Mouse (Mus musculus) hindbrain, embryonic 15.5 days (tissue): ENCODE results near the gene Gng13. TPM values are rescaled to one million over a fixed set of nuclear protein-coding genes. Genes with fewer than 3 reads are reported as not detected.

ENCODE experiments used
- ATAC-seq: fragments of 200-750 bp; cut with Nextera tagmentation; 2 replicates; pipeline ENCODE4 v1.8.0; 2017; ENCODE audit warnings: low read depth, moderate number of reproducible peaks, moderate TSS enrichment; ENCODE audit not compliant: low FRiP score
- H3K27ac ChIP-seq: fragments of 300-500 bp; sonication (generic); replicated peaks from 2 replicates; pipeline ENCODE4 v1.5.1; 2015; ENCODE audit warnings: mild to moderate bottlenecking, inconsistent platforms
- H3K27me3 ChIP-seq: fragments of 300-500 bp; sonication (generic); 2 replicates; pipeline ENCODE4 v1.6.1; 2015; ENCODE audit warnings: control low read depth, inconsistent platforms
- H3K36me3 ChIP-seq: fragments of 300-500 bp; sonication (generic); 2 replicates; pipeline ENCODE4 v1.6.1; 2015; ENCODE audit warnings: control low read depth, inconsistent platforms
- H3K4me1 ChIP-seq: fragments of 300-500 bp; sonication (generic); replicated peaks from 2 replicates; pipeline ENCODE4 v1.6.1; 2015; ENCODE audit warnings: control low read depth, inconsistent platforms
- H3K4me2 ChIP-seq: fragments of 300-500 bp; sonication (generic); 2 replicates; pipeline ENCODE4 v1.6.1; 2015; ENCODE audit warnings: moderate library complexity, mild to moderate bottlenecking, inconsistent platforms
- H3K4me3 ChIP-seq: fragments of 300-500 bp; sonication (generic); 2 replicates; pipeline ENCODE4 v1.5.1; 2015; ENCODE audit warnings: mild to moderate bottlenecking, inconsistent platforms
- H3K9ac ChIP-seq: fragments of 300-500 bp; sonication (generic); 2 replicates; pipeline ENCODE4 v1.6.1; 2015; ENCODE audit warnings: inconsistent platforms
- H3K9me3 ChIP-seq: fragments of 300-500 bp; sonication (generic); 2 replicates; pipeline ENCODE4 v1.6.1; 2016; ENCODE audit warnings: control low read depth, inconsistent platforms
- WGBS: fragments of 180-500 bp; shearing (Covaris S2); methylation state at CpG from one replicate; pipeline ENCODE4 v1.1.7; 2015; 5-methylcytosine and 5-hydroxymethylcytosine counted together
- polyA plus RNA-seq: library from polyadenylated mRNA; unstranded; fragments of >200 nt; fragmentation: Nextera tagmentation; extraction: Ambion mirVana; gene quantifications from 2 replicates; pipeline ENCODE4 v1.2.1, GENCODE M21; 2015

Gene Gng13
- 6.7 and 9.6 TPM in 2 replicates for polyA plus RNA-seq

DNA sequence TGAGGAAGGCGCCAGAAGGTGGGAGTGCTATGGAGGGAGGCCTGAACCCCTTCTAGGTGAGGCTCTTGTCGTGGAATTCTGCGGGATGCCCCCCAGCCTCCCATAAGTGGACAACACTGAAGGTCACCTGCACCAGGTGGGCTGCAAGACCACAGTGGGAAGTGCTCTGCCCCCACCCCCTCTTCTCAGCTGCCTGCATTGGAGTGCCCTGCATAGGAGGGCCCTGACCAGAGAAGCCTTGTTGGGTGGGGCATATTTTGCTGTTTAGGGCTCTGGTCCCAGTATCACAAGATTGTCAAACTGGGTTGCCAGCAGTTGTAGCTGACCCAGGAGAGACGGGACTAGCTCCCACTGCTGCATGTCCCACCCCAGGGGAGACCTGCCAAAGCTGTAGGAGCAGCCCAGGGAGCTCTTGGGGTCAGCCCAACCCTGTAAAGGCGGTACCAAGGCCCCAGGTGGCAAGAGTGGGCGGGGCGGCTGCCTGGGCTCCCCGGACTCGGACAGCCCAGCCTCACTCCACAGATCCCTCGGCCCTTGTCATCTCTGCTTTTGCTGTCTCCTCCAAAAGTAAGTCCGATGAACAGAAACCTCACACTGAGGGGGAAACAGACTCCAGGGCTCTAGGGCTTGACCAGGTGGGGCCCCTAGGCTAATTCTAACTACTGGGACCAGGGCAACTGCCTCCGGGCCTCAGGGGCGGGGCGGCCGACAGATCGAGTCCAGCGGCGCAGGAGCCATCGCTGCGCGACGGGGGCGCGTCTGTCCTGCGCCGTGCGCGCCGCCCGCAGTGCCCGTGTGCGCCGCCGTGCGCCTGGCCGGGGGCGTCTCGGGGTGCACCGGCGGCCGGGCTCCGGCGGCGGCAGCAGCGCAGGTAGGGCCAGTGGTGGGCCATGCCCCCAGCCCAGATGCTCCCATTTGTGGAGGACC lies at the start of gene Gng13:
Gene Gng13 (plus strand): TSS at position 461 of the 927 bp plus-strand sequence.
- Histone ChIP-seq H3K27me3 (peaks cover 30% of the 10 kb centered on the region), H3K4me3 (peak within 1 kb of the TSS; percentile 43), H3K27ac (no peak within 1 kb of the TSS), H3K36me3 (no peaks in the 10 kb centered on the region), H3K4me1 (peaks cover 10% of the 10 kb centered on the region), H3K4me2 (peak within 1 kb of the TSS; percentile 91), H3K9me3 (no peaks in the 10 kb centered on the region), H3K9ac (peak within 1 kb of the TSS; percentile 47)
- ATAC-seq, result no peak
- WGBS, result under 1% methylated on average over 41 of the region's 45 CpGs

GRCm38 (mm10) chr17:25668481-25669055 lies 48.4 kb upstream of the Gng13 start:
- Histone ChIP-seq H3K4me3 (no peak overlapping the region), H3K9me3 (no peaks in the 10 kb centered on the region), H3K27ac (no peak overlapping the region), H3K36me3 (no peaks in the 10 kb centered on the region), H3K27me3 (no peaks in the 10 kb centered on the region), H3K9ac (no peak overlapping the region), H3K4me1 (0 out of 2 replicates have a peak, but pooled peaks cover 9% of the 10 kb centered on the region), H3K4me2 (no peak overlapping the region)
- WGBS, result 51% methylated on average over 7 of the region's 7 CpGs
- no peak for ATAC-seq

- 0 out of 2 replicates have a peak, but pooled peaks cover 9% of the 10 kb centered on the region for H3K4me1 ChIP-seq
- peak; percentile 68 for ATAC-seq
- H3K27me3 ChIP-seq, result no peaks in the 10 kb centered on the region
- H3K4me2 ChIP-seq, result no peak overlapping the region
- no peak overlapping the region for H3K4me3 ChIP-seq
- H3K9me3 ChIP-seq, result no peaks in the 10 kb centered on the region
- H3K9ac ChIP-seq, result no peak overlapping the region
- no peak overlapping the region for H3K27ac ChIP-seq
- no peaks in the 10 kb centered on the region for H3K36me3 ChIP-seq
Observed at GRCm38 (mm10) chr17:25672982-25673381, 44.0 kb upstream of the Gng13 start.

DNA sequence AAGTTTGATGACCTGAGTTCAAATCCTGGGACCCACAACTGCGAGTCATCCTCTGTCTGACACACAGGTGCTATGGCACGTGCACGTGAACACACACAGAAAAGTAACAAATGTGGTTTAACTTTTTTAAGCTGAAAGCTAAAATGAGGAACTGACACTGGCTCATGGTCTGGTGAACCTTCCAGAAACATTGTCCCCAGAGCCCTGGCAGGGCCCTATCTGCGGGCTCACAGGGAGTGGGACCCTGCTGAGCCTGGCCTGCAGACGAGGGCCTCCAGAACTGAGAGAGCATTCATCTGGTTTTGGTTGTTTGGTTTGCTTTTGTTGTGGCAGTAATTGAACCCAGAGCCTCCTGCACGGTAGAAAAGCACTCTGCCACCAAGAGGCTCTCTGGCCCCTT lies 39.0 kb upstream of the Gng13 start:
- Histone ChIP-seq H3K36me3 (no peaks in the 10 kb centered on the region), H3K9ac (no peak overlapping the region), H3K4me3 (no peak overlapping the region), H3K9me3 (no peaks in the 10 kb centered on the region), H3K27me3 (no peaks in the 10 kb centered on the region), H3K4me2 (no peak overlapping the region), H3K4me1 (no peaks in the 10 kb centered on the region; the same call in 1 of the 2 replicates), H3K27ac (no peak overlapping the region)
- no peak for ATAC-seq
- 51% methylated on average over 6 of the region's 6 CpGs for WGBS

DNA sequence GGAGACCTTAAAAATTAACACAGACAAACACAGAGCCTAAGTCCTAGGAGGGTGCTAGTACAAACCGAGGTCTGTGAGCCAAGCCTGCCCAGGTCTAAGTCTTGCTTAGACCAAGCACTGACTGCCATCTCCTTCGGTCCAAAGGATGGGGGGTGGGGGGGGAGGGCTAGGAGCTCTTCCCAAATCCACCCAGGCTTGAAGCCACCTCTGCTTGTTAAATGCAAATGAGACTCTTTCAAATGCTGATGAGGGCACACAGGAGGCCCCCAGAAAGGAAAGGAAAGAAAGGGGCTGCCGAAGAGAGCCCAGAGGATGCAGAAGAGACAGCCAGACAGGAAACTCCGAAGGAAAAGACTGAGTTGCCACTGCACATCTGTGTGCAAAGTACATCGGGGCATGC lies 37.2 kb upstream of the Gng13 start:
- peak overlapping the region; percentile 53; the same call in 1 of the 2 replicates for H3K27ac ChIP-seq
- no peak overlapping the region for H3K4me2 ChIP-seq

DNA sequence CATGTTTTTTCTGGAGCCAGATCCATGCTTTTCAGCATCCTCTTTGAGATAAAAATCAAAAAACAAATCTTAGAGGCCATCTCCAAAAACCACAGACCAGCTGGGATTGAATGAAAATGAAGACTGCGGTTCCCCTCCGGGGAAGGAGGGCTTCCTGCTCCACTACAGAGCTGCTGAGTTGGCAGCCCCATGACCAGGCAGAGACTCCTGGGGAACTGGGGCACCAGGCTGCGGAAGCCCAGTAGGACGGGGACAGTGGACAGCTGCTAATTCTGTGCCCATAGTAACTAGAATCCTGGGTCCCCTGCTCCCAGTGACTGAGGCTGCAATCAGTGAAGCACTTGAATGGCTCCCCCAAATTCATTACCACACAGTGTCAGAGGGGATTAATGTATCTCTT lies 35.3 kb upstream of the Gng13 start:
- WGBS, result 82% methylated on average over 4 of the region's 4 CpGs
- Histone ChIP-seq H3K9ac (no peak overlapping the region), H3K36me3 (no peaks in the 10 kb centered on the region)

More for the DNA sequence above, 37.2 kb upstream of the Gng13 start:
- Histone ChIP-seq H3K4me3 (no peak overlapping the region), H3K9ac (no peak overlapping the region), H3K9me3 (no peaks in the 10 kb centered on the region), H3K27me3 (no peaks in the 10 kb centered on the region), H3K36me3 (no peaks in the 10 kb centered on the region), H3K4me1 (no peaks in the 10 kb centered on the region; the same call in 1 of the 2 replicates)
- 0 out of 2 replicates have a peak, but pooled peaks have one; percentile 42 for ATAC-seq
- 2% methylated on average over 5 of the region's 5 CpGs for WGBS

GRCm38 (mm10) chr17:25686323-25686722 lies 30.6 kb upstream of the Gng13 start:
- H3K9ac ChIP-seq, result no peak overlapping the region
- ATAC-seq, result 0 out of 2 replicates have a peak, but pooled peaks have one; percentile 34
- H3K4me3 ChIP-seq, result no peak overlapping the region
- H3K27me3 ChIP-seq, result no peaks in the 10 kb centered on the region
- no peaks in the 10 kb centered on the region for H3K4me1 ChIP-seq
- H3K27ac ChIP-seq, result no peak overlapping the region
- H3K36me3 ChIP-seq, result no peaks in the 10 kb centered on the region
- H3K4me2 ChIP-seq, result no peak overlapping the region
- 49% methylated on average over 7 of the region's 7 CpGs for WGBS
- no peaks in the 10 kb centered on the region for H3K9me3 ChIP-seq

More for the DNA sequence above, 35.3 kb upstream of the Gng13 start:
- H3K9me3 ChIP-seq, result no peaks in the 10 kb centered on the region
- no peak overlapping the region for H3K27ac ChIP-seq
- no peaks in the 10 kb centered on the region; the same call in 1 of the 2 replicates for H3K4me1 ChIP-seq
- no peak for ATAC-seq
- H3K27me3 ChIP-seq, result no peaks in the 10 kb centered on the region
- no peak overlapping the region for H3K4me2 ChIP-seq
- H3K4me3 ChIP-seq, result no peak overlapping the region

- H3K4me1 ChIP-seq, result no peaks in the 10 kb centered on the region
- 83% methylated on average over 4 of the region's 4 CpGs for WGBS
- no peak overlapping the region for H3K4me3 ChIP-seq
- no peak overlapping the region for H3K27ac ChIP-seq
- no peaks in the 10 kb centered on the region for H3K27me3 ChIP-seq
- no peak for ATAC-seq
- H3K9me3 ChIP-seq, result no peaks in the 10 kb centered on the region
- H3K4me2 ChIP-seq, result no peak overlapping the region
- H3K9ac ChIP-seq, result no peak overlapping the region
- H3K36me3 ChIP-seq, result no peaks in the 10 kb centered on the region
Observed at GRCm38 (mm10) chr17:25688922-25689321, 28.0 kb upstream of the Gng13 start.

- Histone ChIP-seq H3K9me3 (no peaks in the 10 kb centered on the region), H3K9ac (no peak overlapping the region), H3K36me3 (no peaks in the 10 kb centered on the region), H3K27ac (no peak overlapping the region), H3K4me2 (no peak overlapping the region), H3K4me1 (no peaks in the 10 kb centered on the region), H3K4me3 (no peak overlapping the region), H3K27me3 (no peaks in the 10 kb centered on the region)
- 41% methylated on average over 1 of the region's 1 CpGs for WGBS
- ATAC-seq, result no peak
Observed at GRCm38 (mm10) chr17:25696263-25696662, 20.7 kb upstream of the Gng13 start.

GRCm38 (mm10) chr17:25698446-25698845 lies 18.5 kb upstream of the Gng13 start:
- Histone ChIP-seq H3K4me3 (no peak overlapping the region), H3K36me3 (no peaks in the 10 kb centered on the region), H3K4me1 (no peaks in the 10 kb centered on the region), H3K4me2 (no peak overlapping the region), H3K9me3 (no peaks in the 10 kb centered on the region), H3K27me3 (no peaks in the 10 kb centered on the region), H3K27ac (no peak overlapping the region), H3K9ac (no peak overlapping the region)
- WGBS, result 14% methylated on average over 7 of the region's 7 CpGs
- peak; percentile 71; the same call in 1 of the 2 replicates for ATAC-seq

DNA sequence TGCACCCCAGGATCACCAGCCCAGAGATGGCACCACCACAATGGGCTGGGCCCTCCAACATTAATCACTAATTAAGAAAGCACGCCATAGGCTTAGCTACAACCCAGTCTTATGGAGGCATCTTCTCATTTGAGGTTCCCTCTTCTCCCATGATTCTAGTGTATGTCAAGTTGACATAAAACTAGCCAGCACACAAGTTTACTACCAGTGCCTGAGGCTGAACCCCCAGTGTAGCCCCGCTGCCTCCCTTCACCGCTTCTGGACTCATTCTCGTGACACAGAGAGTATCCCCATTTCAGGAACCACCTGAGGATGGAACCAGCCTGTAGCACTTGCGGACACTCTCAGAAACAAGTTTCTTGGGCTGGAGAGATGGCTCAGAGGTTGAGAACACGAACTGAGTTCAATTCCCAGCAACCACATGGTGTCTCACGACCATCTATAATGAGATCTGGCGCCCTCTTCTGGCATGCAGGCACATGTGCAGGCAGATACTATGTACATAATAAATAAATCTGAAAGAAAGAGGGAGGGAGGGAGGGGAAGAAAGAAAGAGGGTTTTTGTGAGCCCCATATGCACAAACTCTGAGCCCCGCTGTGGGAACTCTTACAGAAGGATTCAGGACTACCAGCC lies 16.0 kb upstream of the Gng13 start:
- no peak overlapping the region for H3K27ac ChIP-seq
- H3K9me3 ChIP-seq, result no peaks in the 10 kb centered on the region
- H3K4me1 ChIP-seq, result no peaks in the 10 kb centered on the region
- no peaks in the 10 kb centered on the region for H3K36me3 ChIP-seq
- H3K4me3 ChIP-seq, result no peak overlapping the region
- WGBS, result 62% methylated on average over 9 of the region's 9 CpGs
- H3K27me3 ChIP-seq, result no peaks in the 10 kb centered on the region
- no peak overlapping the region for H3K9ac ChIP-seq
- no peak overlapping the region for H3K4me2 ChIP-seq
- ATAC-seq, result no peak

GRCm38 (mm10) chr17:25709994-25710393 lies 7.0 kb upstream of the Gng13 start:
- no peak overlapping the region for H3K27ac ChIP-seq
- no peak for ATAC-seq
- H3K4me2 ChIP-seq, result no peak overlapping the region
- no peaks in the 10 kb centered on the region for H3K27me3 ChIP-seq
- H3K9me3 ChIP-seq, result no peaks in the 10 kb centered on the region
- no peaks in the 10 kb centered on the region for H3K36me3 ChIP-seq
- WGBS, result 95% methylated on average over 2 of the region's 2 CpGs
- H3K4me1 ChIP-seq, result no peaks in the 10 kb centered on the region
- no peak overlapping the region for H3K4me3 ChIP-seq
- H3K9ac ChIP-seq, result no peak overlapping the region
